Mouse (Mus musculus) heart, postnatal 0 days (tissue): ENCODE measurements at regions not wholly inside any gene's neighbourhood (a gene's known extent, or its start where the extent isn't known, plus 50 kb on each side); places are given as distances from the start of the nearest gene placed in this dataset.

Experiments
- CTCF ChIP-seq: IDR thresholded peaks from 2 replicates; pipeline ENCODE4 v1.5.1; 2016; ENCODE audit warnings: antibody characterized with exemption, control low read depth, low read depth
- EP300 ChIP-seq: IDR thresholded peaks from 2 replicates; pipeline ENCODE4 v1.6.1; 2016; ENCODE audit warnings: antibody characterized with exemption, low read depth

DNA sequence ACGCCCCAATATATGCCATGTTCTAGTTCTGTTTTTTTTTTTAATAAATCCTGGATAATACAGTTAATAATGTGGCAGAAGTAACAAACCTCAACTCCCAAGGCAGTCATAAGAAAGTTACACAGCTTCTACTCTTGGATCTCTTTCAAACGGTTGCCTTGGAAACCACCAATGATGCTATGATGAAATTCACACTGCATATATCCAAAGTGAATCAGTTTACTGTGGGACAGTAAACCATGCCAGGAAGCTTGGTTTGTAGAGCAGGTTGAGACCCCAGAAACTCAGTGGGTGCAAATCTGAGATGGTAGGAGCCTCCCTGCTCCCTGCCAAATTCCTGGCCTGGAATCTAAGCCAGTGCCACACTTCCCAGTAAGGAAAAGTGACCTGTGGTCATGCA lies 212.8 kb upstream of the Atxn7l3b start:
- TF ChIP-seq CTCF (no peak), EP300 (no peak)
